Mouse (Mus musculus) kidney, embryonic 15.5 days (tissue): ENCODE results near the gene Gm19345. TPM values are rescaled to one million over a fixed set of nuclear protein-coding genes. Genes with fewer than 3 reads are reported as not detected.

ENCODE experiments used
- ATAC-seq: fragments of 200-750 bp; cut with Nextera tagmentation; replicated peaks from 2 replicates; pipeline ENCODE4 v1.8.0; 2017; ENCODE audit warnings: moderate TSS enrichment; ENCODE audit not compliant: low FRiP score
- H3K27ac ChIP-seq: fragments of 300-500 bp; sonication (generic); 2 replicates; pipeline ENCODE4 v1.5.1; 2015; ENCODE audit warnings: mild to moderate bottlenecking, inconsistent platforms
- H3K27me3 ChIP-seq: fragments of 300-500 bp; sonication (generic); 2 replicates; pipeline ENCODE4 v1.6.1; 2015; ENCODE audit warnings: inconsistent platforms
- H3K36me3 ChIP-seq: fragments of 300-500 bp; sonication (generic); 2 replicates; pipeline ENCODE4 v1.6.1; 2015; ENCODE audit warnings: inconsistent platforms
- H3K4me1 ChIP-seq: fragments of 300-500 bp; sonication (generic); 2 replicates; pipeline ENCODE4 v1.6.1; 2015; ENCODE audit warnings: inconsistent platforms
- H3K4me2 ChIP-seq: fragments of 300-500 bp; sonication (generic); 2 replicates; pipeline ENCODE4 v1.6.1; 2015; ENCODE audit warnings: moderate library complexity, mild to moderate bottlenecking, inconsistent platforms
- H3K4me3 ChIP-seq: fragments of 300-500 bp; sonication (generic); replicated peaks from 2 replicates; pipeline ENCODE4 v1.5.1; 2015; ENCODE audit warnings: mild to moderate bottlenecking, inconsistent platforms
- H3K9ac ChIP-seq: fragments of 300-500 bp; sonication (generic); 2 replicates; pipeline ENCODE4 v1.6.1; 2015; ENCODE audit warnings: mild to moderate bottlenecking, inconsistent platforms
- H3K9me3 ChIP-seq: fragments of 300-500 bp; sonication (generic); replicated peaks from 2 replicates; pipeline ENCODE4 v1.6.1; 2016; ENCODE audit warnings: inconsistent platforms
- WGBS: fragments of 180-500 bp; shearing (Covaris S2); methylation state at CpG from one replicate; pipeline ENCODE4 v1.1.7; 2015; ENCODE audit warnings: mixed read lengths; 5-methylcytosine and 5-hydroxymethylcytosine counted together
- polyA plus RNA-seq: library from polyadenylated mRNA; unstranded; fragments of >200 nt; fragmentation: Nextera tagmentation; extraction: Ambion mirVana; gene quantifications from 2 replicates; pipeline ENCODE4 v1.2.1, GENCODE M21; 2015

Gm19345 gene
- polyA plus RNA-seq, 1 experiment from 2014 or later: 0.16 TPM

GRCm38 (mm10) chr7:19818875-19819274, 32.9 kb upstream of the Gm19345 start:
- Histone ChIP-seq H3K9ac (no peak overlapping the region), H3K9me3 (no peaks in the 10 kb centered on the region), H3K4me2 (no peak overlapping the region), H3K4me3 (no peak overlapping the region), H3K27me3 (peaks cover 17% of the 10 kb centered on the region), H3K27ac (no peak overlapping the region), H3K36me3 (no peaks in the 10 kb centered on the region), H3K4me1 (peaks cover 54% of the 10 kb centered on the region)
- ATAC-seq: no peak
- 78% methylated on average over 7 of the region's 7 CpGs for WGBS

- no peaks in the 10 kb centered on the region for H3K9me3 ChIP-seq
- 76% methylated on average over 3 of the region's 3 CpGs for WGBS
- no peak overlapping the region for H3K9ac ChIP-seq
- no peak overlapping the region for H3K27ac ChIP-seq
- peaks cover 63% of the 10 kb centered on the region for H3K4me1 ChIP-seq
- no peaks in the 10 kb centered on the region for H3K36me3 ChIP-seq
- H3K4me2 ChIP-seq: no peak overlapping the region
- peaks cover 12% of the 10 kb centered on the region for H3K27me3 ChIP-seq
- no peak for ATAC-seq
- no peak overlapping the region for H3K4me3 ChIP-seq
Observed at GRCm38 (mm10) chr7:19820347-19821048, 31.3 kb upstream of the Gm19345 start.

GRCm38 (mm10) chr7:19821633-19822032, 30.2 kb upstream of the Gm19345 start:
- H3K4me1 ChIP-seq: peaks cover 53% of the 10 kb centered on the region
- 62% methylated on average over 7 of the region's 7 CpGs for WGBS
- H3K27ac ChIP-seq: no peak overlapping the region

GRCm38 (mm10) chr7:19822193-19822592, 29.6 kb upstream of the Gm19345 start:
- Histone ChIP-seq H3K27ac (no peak overlapping the region), H3K9ac (peak overlapping the region; percentile 58), H3K27me3 (peaks cover 12% of the 10 kb centered on the region), H3K9me3 (no peaks in the 10 kb centered on the region), H3K36me3 (no peaks in the 10 kb centered on the region), H3K4me3 (peak overlapping the region; percentile 51), H3K4me2 (peak overlapping the region; percentile 84), H3K4me1 (peaks cover 53% of the 10 kb centered on the region)
- 6% methylated on average over 20 of the region's 20 CpGs for WGBS
- no peak for ATAC-seq

More at GRCm38 (mm10) chr7:19821633-19822032, 30.2 kb upstream of the Gm19345 start:
- Histone ChIP-seq H3K27me3 (peaks cover 12% of the 10 kb centered on the region), H3K4me3 (no peak overlapping the region), H3K9ac (no peak overlapping the region), H3K36me3 (no peaks in the 10 kb centered on the region), H3K9me3 (no peaks in the 10 kb centered on the region), H3K4me2 (peak overlapping the region; percentile 84; the same call in 1 of the 2 replicates)
- no peak for ATAC-seq

GRCm38 (mm10) chr7:19822604-19823058, 29.2 kb upstream of the Gm19345 start, which contains the start of gene Bcl3:
Bcl3 (minus strand) TSS chr7:19822770.
- peak within 1 kb of the TSS; percentile 80 for H3K27ac ChIP-seq
- H3K4me1 ChIP-seq: peaks cover 48% of the 10 kb centered on the region
- WGBS: 2% methylated on average over 42 of the region's 42 CpGs
- no peaks in the 10 kb centered on the region for H3K36me3 ChIP-seq
- peak within 1 kb of the TSS; percentile 84 for H3K4me2 ChIP-seq
- no peaks in the 10 kb centered on the region for H3K9me3 ChIP-seq
- H3K9ac ChIP-seq: peak within 1 kb of the TSS; percentile 58
- peak within 1 kb of the TSS; percentile 51 for H3K4me3 ChIP-seq
- peak; percentile 12; the same call in 1 of the 2 replicates for ATAC-seq
- H3K27me3 ChIP-seq: peaks cover 12% of the 10 kb centered on the region

GRCm38 (mm10) chr7:19823256-19824181, 28.3 kb upstream of the Gm19345 start:
- Histone ChIP-seq H3K4me1 (peaks cover 39% of the 10 kb centered on the region), H3K4me3 (0 out of 2 replicates have a peak overlapping the region, but pooled peaks have one; percentile 18), H3K36me3 (no peaks in the 10 kb centered on the region), H3K4me2 (peak overlapping the region; percentile 47), H3K27me3 (peaks cover 12% of the 10 kb centered on the region), H3K9me3 (no peaks in the 10 kb centered on the region), H3K27ac (peak overlapping the region; percentile 80), H3K9ac (no peak overlapping the region; the same call in 1 of the 2 replicates)
- peak; percentile 14 for ATAC-seq
- WGBS: 25% methylated on average over 16 of the region's 16 CpGs

- Histone ChIP-seq H3K9ac (no peak overlapping the region), H3K4me3 (peak overlapping the region; percentile 18), H3K9me3 (no peaks in the 10 kb centered on the region), H3K4me2 (peak overlapping the region; percentile 47), H3K36me3 (no peaks in the 10 kb centered on the region), H3K27me3 (peaks cover 12% of the 10 kb centered on the region), H3K4me1 (peaks cover 36% of the 10 kb centered on the region), H3K27ac (peak overlapping the region; percentile 80)
- peak; percentile 87 for ATAC-seq
- whole genome bisulfite sequencing: 19% methylated on average over 25 of the region's 26 CpGs
Observed at GRCm38 (mm10) chr7:19824182-19824973, 27.4 kb upstream of the Gm19345 start.

- no peak overlapping the region for H3K4me2 ChIP-seq
- no peak overlapping the region for H3K27ac ChIP-seq
- H3K4me3 ChIP-seq: no peak overlapping the region
- H3K27me3 ChIP-seq: peaks cover 6% of the 10 kb centered on the region; the same call in 1 of the 2 replicates
- WGBS: 41% methylated on average over 6 of the region's 6 CpGs
- H3K9ac ChIP-seq: 0 out of 2 replicates have a peak overlapping the region, but pooled peaks have one; percentile 14
- ATAC-seq: no peak
- peaks cover 47% of the 10 kb centered on the region for H3K4me1 ChIP-seq
- H3K36me3 ChIP-seq: no peaks in the 10 kb centered on the region
- no peaks in the 10 kb centered on the region for H3K9me3 ChIP-seq
Observed at GRCm38 (mm10) chr7:19826756-19827155, 25.0 kb upstream of the Gm19345 start.

- H3K36me3 ChIP-seq: no peaks in the 10 kb centered on the region
- no peaks in the 10 kb centered on the region for H3K9me3 ChIP-seq
- ATAC-seq: no peak
- H3K27ac ChIP-seq: no peak overlapping the region
- 86% methylated on average over 3 of the region's 3 CpGs for WGBS
- peaks cover 19% of the 10 kb centered on the region for H3K4me1 ChIP-seq
- no peak overlapping the region for H3K9ac ChIP-seq
- no peak overlapping the region for H3K4me2 ChIP-seq
- H3K4me3 ChIP-seq: no peak overlapping the region
- H3K27me3 ChIP-seq: no peaks in the 10 kb centered on the region
Observed at GRCm38 (mm10) chr7:19829694-19830093, 22.1 kb upstream of the Gm19345 start.

- 0 out of 2 replicates have a peak overlapping the region, but pooled peaks have one; percentile 13 for H3K27ac ChIP-seq
- peaks cover 16% of the 10 kb centered on the region for H3K4me1 ChIP-seq
- H3K9ac ChIP-seq: 0 out of 2 replicates have a peak overlapping the region, but pooled peaks have one; percentile 7
- peak; percentile 76 for ATAC-seq
- H3K27me3 ChIP-seq: no peaks in the 10 kb centered on the region
- H3K36me3 ChIP-seq: no peaks in the 10 kb centered on the region
- 31% methylated on average over 13 of the region's 13 CpGs for WGBS
- H3K4me3 ChIP-seq: no peak overlapping the region
- H3K9me3 ChIP-seq: no peaks in the 10 kb centered on the region
- peak overlapping the region; percentile 27 for H3K4me2 ChIP-seq
Observed at GRCm38 (mm10) chr7:19830682-19831156, 21.1 kb upstream of the Gm19345 start.

GRCm38 (mm10) chr7:19831837-19832236, 20.0 kb upstream of the Gm19345 start:
- Histone ChIP-seq H3K9me3 (no peaks in the 10 kb centered on the region), H3K27me3 (no peaks in the 10 kb centered on the region), H3K4me1 (peaks cover 14% of the 10 kb centered on the region), H3K4me3 (no peak overlapping the region), H3K27ac (no peak overlapping the region), H3K9ac (no peak overlapping the region), H3K4me2 (no peak overlapping the region), H3K36me3 (no peaks in the 10 kb centered on the region)
- 54% methylated on average over 9 of the region's 9 CpGs for WGBS
- no peak for ATAC-seq
